Mouse (Mus musculus) liver, postnatal 0 days (tissue): ENCODE data around the gene Csnk1d.

Experiments
- CTCF ChIP-seq: sonication (generic); IDR thresholded peaks from 2 replicates; pipeline ENCODE4 v1.5.1; 2016; ENCODE audit warnings: antibody characterized with exemption, low read depth
- EP300 ChIP-seq: IDR thresholded peaks from 2 replicates; pipeline ENCODE4 v1.6.1; 2016; ENCODE audit warnings: antibody characterized with exemption, low read depth, mild to moderate bottlenecking

GRCm38 (mm10) chr11:121024163-121024562 is 33.0 kb upstream of the Csnk1d start:
- TF ChIP-seq CTCF (no peak), EP300 (no peak)
